Mouse (Mus musculus): ENCODE data around the gene Mtx2. TPM values are rescaled to one million over a fixed set of nuclear protein-coding genes. Genes with fewer than 3 reads are reported as not detected.

Mtx2 gene
- polyA plus RNA-seq (2015; fragmentation: Nextera tagmentation; extraction: Ambion mirVana): 147 and 154 TPM in 2 replicates

DNA sequence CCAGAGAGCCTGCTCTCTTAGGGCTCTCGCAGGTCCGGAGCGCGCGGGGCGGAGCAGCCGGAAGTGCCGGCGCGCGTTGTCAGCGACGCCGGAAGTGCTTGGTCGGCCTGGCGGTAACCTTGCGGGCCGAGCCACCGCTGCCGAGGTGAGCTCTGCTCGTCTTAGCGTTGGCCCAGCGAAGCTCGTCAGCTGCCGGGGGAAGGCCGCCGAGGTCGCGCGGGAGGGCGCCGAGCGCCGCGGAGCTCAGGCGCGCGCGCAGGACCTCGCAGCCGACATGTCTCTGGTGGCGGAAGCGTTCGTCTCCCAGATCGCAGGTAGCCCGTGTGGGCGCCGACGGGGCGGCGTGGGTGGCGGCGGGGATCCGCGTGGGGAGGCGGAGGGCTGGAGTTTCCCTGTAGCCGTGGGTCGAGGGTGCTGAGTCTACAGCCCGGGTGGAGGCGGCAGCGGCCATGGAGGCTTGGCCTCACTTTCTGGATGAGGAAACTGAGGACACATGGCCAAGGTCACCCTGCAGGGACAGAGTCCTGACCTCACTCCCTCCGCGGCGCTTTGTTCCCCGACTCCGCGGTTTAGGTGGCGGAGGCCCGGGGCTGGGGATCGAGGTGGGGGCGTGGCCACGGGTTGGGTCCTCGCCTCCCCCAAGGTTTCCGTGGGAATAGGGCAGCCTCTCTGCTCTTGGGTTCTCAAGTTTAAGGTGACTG, at the start of gene Mtx2:
TSS of gene Mtx2 (plus strand) at position 74 of the 701 bp plus-strand sequence.
- WGBS: under 1% methylated on average over 74 of the region's 74 CpGs
- H3K36me3 ChIP-seq (ENCODE audit: control insufficient read depth, insufficient read depth): no peaks in the 10 kb centered on the region
- H3K4me2 ChIP-seq (ENCODE audit: low read depth, low read length): peak within 1 kb of the TSS; percentile 79
- H3K9me3 ChIP-seq (replicated peaks; ENCODE audit: control insufficient read depth, low read length): no peaks in the 10 kb centered on the region
- H3K9ac ChIP-seq (ENCODE audit: low read length): peak within 1 kb of the TSS; percentile 99
- peak within 1 kb of the TSS; percentile 100 for H3K4me3 ChIP-seq (ENCODE audit: low read length)
- 0 out of 2 replicates have a peak, but pooled peaks cover 2% of the 10 kb centered on the region for H3K4me1 ChIP-seq (ENCODE audit: control insufficient read depth, insufficient read depth, low read length)
- peak; percentile 91 for ATAC-seq (replicated peaks; ENCODE audit: extremely low read depth, insufficient read depth, low FRiP score)
- H3K27ac ChIP-seq (ENCODE audit: low read length): peak within 1 kb of the TSS; percentile 97
- no peaks in the 10 kb centered on the region for H3K27me3 ChIP-seq (ENCODE audit: control insufficient read depth, insufficient read depth, low read length)

DNA sequence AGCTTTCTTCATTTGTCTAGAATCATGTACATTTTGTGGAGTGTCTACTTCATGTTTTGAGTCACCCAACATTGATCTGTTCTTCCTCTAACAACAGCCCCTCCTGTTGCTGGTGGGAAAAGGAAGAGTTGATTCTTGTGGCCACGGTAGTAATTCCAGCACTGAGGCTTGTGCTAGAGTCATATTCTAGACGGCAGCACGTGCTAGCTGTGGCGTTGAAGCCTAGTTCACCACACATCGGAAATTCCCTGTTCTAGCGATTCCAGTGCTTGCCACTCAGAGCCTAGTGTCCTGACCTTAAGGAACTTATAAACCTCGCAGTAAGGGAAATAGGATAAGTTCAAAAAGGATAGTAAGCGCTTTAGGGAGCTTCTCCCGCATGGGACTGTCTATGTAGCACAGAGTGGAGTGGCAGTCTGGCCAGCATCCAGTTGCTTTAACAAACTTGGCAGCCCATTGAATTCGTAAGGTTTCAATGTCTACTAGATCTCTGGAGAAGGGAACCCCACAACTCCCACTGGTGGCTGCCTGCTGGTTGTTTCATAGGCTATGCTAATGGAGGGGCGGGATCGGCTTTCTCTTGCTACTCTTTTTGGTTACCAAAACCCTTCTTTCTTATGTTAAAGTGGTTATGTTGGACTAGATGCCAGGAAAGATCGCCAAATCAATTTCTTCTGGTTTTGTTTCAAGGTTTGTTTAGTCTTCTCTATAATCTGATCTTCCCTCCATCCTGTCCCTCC, 47.9 kb upstream of the Mtx2 start:
- Histone ChIP-seq H3K27me3 (ENCODE audit: control insufficient read depth, insufficient read depth, low read length) (peaks cover 4% of the 10 kb centered on the region; the same call in 1 of the 2 replicates), H3K9ac (ENCODE audit: low read length) (no peak overlapping the region), H3K4me3 (ENCODE audit: low read length) (no peak overlapping the region), H3K27ac (ENCODE audit: low read length) (no peak overlapping the region), H3K9me3 (replicated peaks; ENCODE audit: control insufficient read depth, low read length) (no peaks in the 10 kb centered on the region), H3K36me3 (ENCODE audit: control insufficient read depth, insufficient read depth) (no peaks in the 10 kb centered on the region), H3K4me1 (ENCODE audit: control insufficient read depth, insufficient read depth, low read length) (peaks cover 3% of the 10 kb centered on the region; the same call in 1 of the 2 replicates), H3K4me2 (ENCODE audit: low read depth, low read length) (no peak overlapping the region)
- WGBS: 72% methylated on average over 13 of the region's 13 CpGs
- ATAC-seq (replicated peaks; ENCODE audit: extremely low read depth, insufficient read depth, low FRiP score): no peak

DNA sequence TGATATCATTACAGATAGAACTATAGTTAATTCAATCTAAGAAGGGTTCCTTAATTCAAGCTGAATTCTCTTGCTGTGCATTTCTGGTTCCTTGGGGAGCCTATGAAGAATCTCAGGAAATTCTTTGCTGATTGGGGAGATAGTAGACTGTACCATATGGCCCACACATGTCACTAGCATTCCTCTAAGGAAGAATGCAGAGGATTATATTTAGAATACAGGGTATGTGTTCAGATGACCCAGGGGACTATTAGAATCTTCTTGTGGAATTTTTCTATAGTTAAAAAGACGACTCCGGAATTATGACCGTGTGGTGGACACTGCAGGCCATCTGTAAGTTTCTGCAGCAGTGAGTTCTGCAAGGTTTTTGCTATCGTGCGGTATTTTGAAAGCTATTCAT, 44.2 kb upstream of the Mtx2 start:
- Histone ChIP-seq H3K36me3 (ENCODE audit: control insufficient read depth, insufficient read depth) (no peaks in the 10 kb centered on the region), H3K4me1 (ENCODE audit: control insufficient read depth, insufficient read depth, low read length) (peaks cover 3% of the 10 kb centered on the region; the same call in 1 of the 2 replicates), H3K27ac (ENCODE audit: low read length) (no peak overlapping the region), H3K4me2 (ENCODE audit: low read depth, low read length) (no peak overlapping the region), H3K4me3 (ENCODE audit: low read length) (no peak overlapping the region), H3K9ac (ENCODE audit: low read length) (no peak overlapping the region), H3K27me3 (ENCODE audit: control insufficient read depth, insufficient read depth, low read length) (no peaks in the 10 kb centered on the region; the same call in 1 of the 2 replicates), H3K9me3 (replicated peaks; ENCODE audit: control insufficient read depth, low read length) (no peaks in the 10 kb centered on the region)
- WGBS: 62% methylated on average over 5 of the region's 5 CpGs
- no peak for ATAC-seq (replicated peaks; ENCODE audit: extremely low read depth, insufficient read depth, low FRiP score)

DNA sequence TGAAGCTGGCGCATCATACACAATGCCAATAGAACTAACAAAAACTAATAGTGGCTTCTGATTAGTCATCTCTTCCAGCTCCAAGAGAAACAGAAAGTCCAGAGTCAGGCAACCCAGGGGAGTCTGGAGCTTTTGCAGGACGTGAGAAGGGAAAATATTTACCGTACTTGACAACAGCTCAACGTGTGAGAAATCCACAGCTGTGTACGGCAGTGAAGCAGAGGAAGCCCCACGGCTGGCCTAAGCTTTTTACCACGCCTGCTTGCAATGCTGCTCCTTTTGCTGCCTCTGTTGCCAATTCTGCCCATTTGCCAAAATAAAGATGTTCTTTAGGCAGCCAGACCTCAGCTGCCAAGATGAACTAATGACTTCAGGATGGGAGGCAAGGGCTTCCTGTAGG, 30.1 kb upstream of the Mtx2 start:
- Histone ChIP-seq H3K4me2 (ENCODE audit: low read depth, low read length) (no peak overlapping the region), H3K27ac (ENCODE audit: low read length) (no peak overlapping the region), H3K4me3 (ENCODE audit: low read length) (no peak overlapping the region), H3K9ac (ENCODE audit: low read length) (no peak overlapping the region), H3K36me3 (ENCODE audit: control insufficient read depth, insufficient read depth) (no peaks in the 10 kb centered on the region), H3K4me1 (ENCODE audit: control insufficient read depth, insufficient read depth, low read length) (no peaks in the 10 kb centered on the region), H3K27me3 (ENCODE audit: control insufficient read depth, insufficient read depth, low read length) (no peaks in the 10 kb centered on the region; the same call in 1 of the 2 replicates), H3K9me3 (replicated peaks; ENCODE audit: control insufficient read depth, low read length) (no peaks in the 10 kb centered on the region)
- WGBS: 28% methylated on average over 7 of the region's 7 CpGs
- ATAC-seq (replicated peaks; ENCODE audit: extremely low read depth, insufficient read depth, low FRiP score): no peak

DNA sequence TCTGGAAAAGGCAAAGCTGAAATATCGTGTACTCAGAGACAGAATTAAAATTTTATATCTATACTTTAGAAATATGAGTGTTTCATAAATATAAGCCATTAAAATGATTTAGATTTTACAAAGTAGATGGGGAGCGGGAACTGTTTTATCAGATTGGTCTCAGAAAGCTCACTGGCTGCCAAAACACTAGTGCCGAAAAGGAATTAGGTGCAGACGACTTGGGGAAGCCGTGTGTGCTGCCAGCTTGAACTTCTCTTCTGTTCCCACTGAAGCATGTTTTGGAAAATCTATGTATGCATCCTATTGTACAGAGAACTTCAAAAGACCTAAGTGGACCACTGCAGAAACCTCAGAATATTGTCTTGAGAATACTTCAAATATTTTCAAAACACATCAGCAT, 17.2 kb upstream of the Mtx2 start:
- Histone ChIP-seq H3K9me3 (replicated peaks; ENCODE audit: control insufficient read depth, low read length) (no peaks in the 10 kb centered on the region), H3K4me3 (ENCODE audit: low read length) (no peak overlapping the region), H3K27ac (ENCODE audit: low read length) (no peak overlapping the region), H3K9ac (ENCODE audit: low read length) (no peak overlapping the region), H3K36me3 (ENCODE audit: control insufficient read depth, insufficient read depth) (no peaks in the 10 kb centered on the region), H3K27me3 (ENCODE audit: control insufficient read depth, insufficient read depth, low read length) (peaks cover 3% of the 10 kb centered on the region), H3K4me2 (ENCODE audit: low read depth, low read length) (no peak overlapping the region), H3K4me1 (ENCODE audit: control insufficient read depth, insufficient read depth, low read length) (no peaks in the 10 kb centered on the region)
- WGBS: 65% methylated on average over 5 of the region's 5 CpGs
- no peak for ATAC-seq (replicated peaks; ENCODE audit: extremely low read depth, insufficient read depth, low FRiP score)

DNA sequence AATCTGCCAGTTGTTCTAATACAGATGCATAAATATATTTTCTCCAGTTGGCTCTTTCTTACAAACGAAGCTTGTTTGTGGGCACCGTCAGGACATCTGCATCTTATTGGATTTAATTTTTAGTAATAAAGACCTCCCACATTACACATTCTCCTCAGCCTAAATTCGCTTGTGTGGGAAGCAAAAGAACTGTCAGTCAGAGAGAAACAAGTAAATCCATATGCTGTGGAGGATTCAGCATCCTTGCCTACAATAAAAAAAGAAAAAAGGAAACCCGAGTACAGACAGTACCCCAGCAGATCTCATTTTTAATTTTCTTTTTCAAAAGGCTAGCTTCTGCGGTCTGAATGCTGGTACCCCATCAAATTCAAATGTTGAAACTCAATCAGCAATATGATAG, 2.9 kb upstream of the Mtx2 start:
- H3K4me2 ChIP-seq (ENCODE audit: low read depth, low read length): no peak overlapping the region
- ATAC-seq (replicated peaks; ENCODE audit: extremely low read depth, insufficient read depth, low FRiP score): no peak

DNA sequence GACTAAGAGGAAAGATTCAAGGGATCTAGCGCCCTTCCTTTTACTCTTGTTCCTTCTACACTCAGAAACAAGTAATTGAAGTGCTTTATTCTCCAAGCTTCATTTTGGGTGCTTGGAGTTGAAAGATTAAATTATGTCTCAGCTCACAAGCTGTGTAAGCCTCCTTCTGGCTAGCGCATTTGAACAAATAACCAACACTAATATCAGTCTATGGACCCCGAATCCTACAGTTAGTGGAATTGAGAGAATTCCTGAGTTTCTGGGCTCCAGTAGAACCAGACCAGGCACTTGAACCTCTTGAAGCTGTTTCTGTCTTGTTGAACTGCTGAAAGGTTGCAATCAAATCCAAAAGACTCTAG, 253 bp upstream of the Mtx2 start:
- no peaks in the 10 kb centered on the region for H3K36me3 ChIP-seq (ENCODE audit: control insufficient read depth, insufficient read depth)
- H3K4me3 ChIP-seq (ENCODE audit: low read length): peak overlapping the region; percentile 100
- H3K4me2 ChIP-seq (ENCODE audit: low read depth, low read length): peak overlapping the region; percentile 79
- no peaks in the 10 kb centered on the region for H3K27me3 ChIP-seq (ENCODE audit: control insufficient read depth, insufficient read depth, low read length)
- 0 out of 2 replicates have a peak, but pooled peaks cover 2% of the 10 kb centered on the region for H3K4me1 ChIP-seq (ENCODE audit: control insufficient read depth, insufficient read depth, low read length)
- no peak; the same call in 1 of the 2 replicates for ATAC-seq (replicated peaks; ENCODE audit: extremely low read depth, insufficient read depth, low FRiP score)
- peak overlapping the region; percentile 97 for H3K27ac ChIP-seq (ENCODE audit: low read length)
- H3K9me3 ChIP-seq (replicated peaks; ENCODE audit: control insufficient read depth, low read length): no peaks in the 10 kb centered on the region
- 71% methylated on average over 3 of the region's 3 CpGs for WGBS
- peak overlapping the region; percentile 99 for H3K9ac ChIP-seq (ENCODE audit: low read length)

More for the DNA sequence above, 2.9 kb upstream of the Mtx2 start:
- H3K4me1 ChIP-seq (ENCODE audit: control insufficient read depth, insufficient read depth, low read length): 0 out of 2 replicates have a peak, but pooled peaks cover 2% of the 10 kb centered on the region
- no peaks in the 10 kb centered on the region for H3K36me3 ChIP-seq (ENCODE audit: control insufficient read depth, insufficient read depth)
- H3K27ac ChIP-seq (ENCODE audit: low read length): no peak overlapping the region
- H3K4me3 ChIP-seq (ENCODE audit: low read length): no peak overlapping the region
- H3K9me3 ChIP-seq (replicated peaks; ENCODE audit: control insufficient read depth, low read length): no peaks in the 10 kb centered on the region
- H3K9ac ChIP-seq (ENCODE audit: low read length): no peak overlapping the region
- WGBS: 74% methylated on average over 5 of the region's 5 CpGs
- H3K27me3 ChIP-seq (ENCODE audit: control insufficient read depth, insufficient read depth, low read length): no peaks in the 10 kb centered on the region

DNA sequence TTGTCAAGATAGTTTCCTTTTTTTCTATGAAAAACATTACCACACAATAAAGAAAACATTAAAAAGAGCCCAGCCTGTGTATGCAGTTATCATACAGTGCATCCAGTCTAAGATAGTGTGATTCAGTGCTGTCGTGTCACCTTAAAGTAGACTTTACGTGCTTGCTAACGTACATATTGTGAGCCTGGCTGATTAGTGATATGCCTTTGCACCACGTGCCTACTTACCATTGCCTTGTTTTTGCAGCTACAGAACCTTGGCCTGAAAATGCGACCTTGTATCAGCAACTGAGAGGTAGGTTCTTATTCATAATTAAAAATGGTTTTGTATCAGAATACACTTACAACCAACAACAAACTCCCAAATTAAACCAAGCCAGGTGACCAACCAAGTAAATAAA, 21.4 kb downstream of the Mtx2 start:
- Histone ChIP-seq H3K27me3 (ENCODE audit: control insufficient read depth, insufficient read depth, low read length) (no peaks in the 10 kb centered on the region), H3K4me1 (ENCODE audit: control insufficient read depth, insufficient read depth, low read length) (no peaks in the 10 kb centered on the region; the same call in 1 of the 2 replicates), H3K27ac (ENCODE audit: low read length) (no peak overlapping the region), H3K36me3 (ENCODE audit: control insufficient read depth, insufficient read depth) (no peaks in the 10 kb centered on the region; the same call in 1 of the 2 replicates), H3K4me2 (ENCODE audit: low read depth, low read length) (no peak overlapping the region), H3K9me3 (replicated peaks; ENCODE audit: control insufficient read depth, low read length) (no peaks in the 10 kb centered on the region), H3K9ac (ENCODE audit: low read length) (no peak overlapping the region), H3K4me3 (ENCODE audit: low read length) (no peak overlapping the region)
- no peak for ATAC-seq (replicated peaks; ENCODE audit: extremely low read depth, insufficient read depth, low FRiP score)
- WGBS: 62% methylated on average over 5 of the region's 5 CpGs

DNA sequence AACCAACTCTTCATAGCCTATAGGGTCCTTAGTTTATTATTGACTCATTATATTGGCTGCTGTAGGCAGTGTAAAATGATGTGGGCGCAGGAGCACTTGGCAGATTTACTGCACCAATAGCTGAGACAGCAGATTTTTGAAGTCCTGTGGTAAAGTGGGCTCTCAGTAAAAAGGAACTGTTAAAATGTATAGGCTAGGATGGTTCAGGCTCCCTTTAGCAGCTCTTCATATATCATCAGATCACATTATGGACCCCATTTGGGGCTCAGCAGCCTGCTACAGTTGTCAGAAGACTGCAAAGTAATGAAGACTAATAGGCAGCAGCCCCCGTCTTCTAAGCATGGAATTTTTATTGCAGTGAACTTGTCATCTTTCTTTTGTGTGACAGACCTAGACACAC, 21.9 kb downstream of the Mtx2 start:
- H3K4me3 ChIP-seq (ENCODE audit: low read length): no peak overlapping the region
- WGBS: 76% methylated on average over 2 of the region's 2 CpGs
- no peak for ATAC-seq (replicated peaks; ENCODE audit: extremely low read depth, insufficient read depth, low FRiP score)
- no peaks in the 10 kb centered on the region; the same call in 1 of the 2 replicates for H3K4me1 ChIP-seq (ENCODE audit: control insufficient read depth, insufficient read depth, low read length)
- no peaks in the 10 kb centered on the region for H3K27me3 ChIP-seq (ENCODE audit: control insufficient read depth, insufficient read depth, low read length)
- no peak overlapping the region for H3K4me2 ChIP-seq (ENCODE audit: low read depth, low read length)
- no peak overlapping the region for H3K9ac ChIP-seq (ENCODE audit: low read length)
- H3K27ac ChIP-seq (ENCODE audit: low read length): no peak overlapping the region
- H3K9me3 ChIP-seq (replicated peaks; ENCODE audit: control insufficient read depth, low read length): no peaks in the 10 kb centered on the region
- H3K36me3 ChIP-seq (ENCODE audit: control insufficient read depth, insufficient read depth): no peaks in the 10 kb centered on the region; the same call in 1 of the 2 replicates

Measured in heart, embryonic 16.5 days (tissue).